Mouse (Mus musculus) forebrain, embryonic 13.5 days (tissue): ENCODE results near the gene Cuedc2. TPM values are rescaled to one million over a fixed set of nuclear protein-coding genes. Genes with fewer than 3 reads are reported as not detected.

Experiments
- ATAC-seq: fragments of 200-750 bp; cut with Nextera tagmentation; 2 replicates; pipeline ENCODE4 v1.8.0; 2017
- H3K27ac ChIP-seq: fragments of 300-500 bp; sonication (generic); 2 replicates; pipeline ENCODE4 v1.5.1; 2015; ENCODE audit warnings: inconsistent platforms, mild to moderate bottlenecking, moderate library complexity
- H3K27me3 ChIP-seq: fragments of 300-500 bp; sonication (generic); 2 replicates; pipeline ENCODE4 v1.6.1; 2015; ENCODE audit warnings: mild to moderate bottlenecking, inconsistent platforms
- H3K36me3 ChIP-seq: fragments of 300-500 bp; sonication (generic); 2 replicates; pipeline ENCODE4 v1.6.1; 2015; ENCODE audit warnings: mild to moderate bottlenecking, inconsistent platforms; ENCODE audit not compliant: poor library complexity, severe bottlenecking
- H3K4me1 ChIP-seq: fragments of 300-500 bp; sonication (generic); 2 replicates; pipeline ENCODE4 v1.6.1; 2015; ENCODE audit warnings: inconsistent platforms
- H3K4me2 ChIP-seq: fragments of 300-500 bp; sonication (generic); 2 replicates; pipeline ENCODE4 v1.6.1; 2015; ENCODE audit warnings: inconsistent platforms, mild to moderate bottlenecking, moderate library complexity
- H3K4me3 ChIP-seq: fragments of 300-500 bp; sonication (generic); 2 replicates; pipeline ENCODE4 v1.5.1; 2015; ENCODE audit warnings: mild to moderate bottlenecking, inconsistent platforms
- H3K9ac ChIP-seq: fragments of 300-500 bp; sonication (generic); 2 replicates; pipeline ENCODE4 v1.6.1; 2015; ENCODE audit warnings: mild to moderate bottlenecking, inconsistent platforms
- H3K9me3 ChIP-seq: fragments of 300-500 bp; sonication (generic); replicated peaks from 2 replicates; pipeline ENCODE4 v1.6.1; 2016; ENCODE audit warnings: inconsistent platforms
- WGBS: fragments of 180-500 bp; shearing (Covaris S2); methylation state at CpG from one replicate; pipeline ENCODE4 v1.1.7; 2015; 5-methylcytosine and 5-hydroxymethylcytosine counted together
- polyA plus RNA-seq: library from polyadenylated mRNA; unstranded; fragments of >200 nt; fragmentation: Nextera tagmentation; extraction: Ambion mirVana; gene quantifications from 2 replicates; pipeline ENCODE4 v1.2.1, GENCODE M21; 2015

The Cuedc2 gene
- polyA plus RNA-seq, 1 experiment from 2014 or later = 309 TPM

DNA sequence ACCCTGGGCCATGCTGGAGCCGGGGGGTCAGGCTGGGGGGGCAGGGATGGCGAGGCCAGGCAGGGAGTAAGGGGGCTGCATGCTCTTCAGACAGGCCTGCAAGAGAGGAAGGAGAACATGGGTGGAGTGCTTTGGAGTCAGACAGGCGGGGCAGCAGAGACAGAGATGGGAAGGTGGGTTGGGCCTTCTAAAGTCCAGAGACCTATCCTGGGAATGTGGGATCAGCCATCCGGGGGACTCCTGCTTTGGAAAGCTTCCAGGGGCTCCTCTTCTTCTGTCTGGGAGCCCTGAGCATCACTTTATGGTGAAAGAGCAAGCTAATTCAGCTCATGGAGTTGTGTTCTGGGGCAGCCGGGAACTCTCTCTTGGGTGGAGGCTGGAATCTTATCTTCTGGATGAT lies 13.6 kb downstream of the Cuedc2 start:
- peak overlapping the region; percentile 75; the same call in 1 of the 2 replicates for H3K4me3 ChIP-seq
- H3K4me1 ChIP-seq = peaks cover 78% of the 10 kb centered on the region
- H3K9ac ChIP-seq = 0 out of 2 replicates have a peak overlapping the region, but pooled peaks have one; percentile 83
- 66% methylated on average over 5 of the region's 5 CpGs for WGBS
- H3K36me3 ChIP-seq = peaks cover under 1% of the 10 kb centered on the region; the same call in 1 of the 2 replicates
- H3K4me2 ChIP-seq = peak overlapping the region; percentile 100
- H3K27me3 ChIP-seq = peaks cover 42% of the 10 kb centered on the region
- H3K27ac ChIP-seq = no peak overlapping the region
- no peaks in the 10 kb centered on the region for H3K9me3 ChIP-seq
- ATAC-seq = no peak

DNA sequence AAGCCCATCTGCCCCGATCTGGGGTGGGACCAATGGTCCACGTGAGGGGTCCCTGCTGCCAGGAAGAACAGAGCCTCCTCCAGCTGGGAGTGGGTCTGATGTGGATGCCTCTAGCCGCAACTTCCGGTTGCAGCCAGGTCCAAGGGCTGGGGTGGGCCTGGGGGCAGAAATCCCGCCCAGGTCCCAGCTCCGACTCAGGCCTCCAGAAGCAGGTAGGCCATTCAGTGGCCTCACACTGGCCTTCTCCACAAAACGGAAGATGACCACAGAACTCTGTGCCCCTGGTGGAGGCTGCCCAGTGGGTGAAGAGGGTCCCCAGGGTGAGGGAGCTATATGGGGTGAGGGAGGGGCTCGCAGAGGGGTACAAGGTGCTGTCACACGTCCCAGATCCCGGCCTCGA lies 14.1 kb downstream of the Cuedc2 start:
- H3K4me2 ChIP-seq = peak overlapping the region; percentile 100

DNA sequence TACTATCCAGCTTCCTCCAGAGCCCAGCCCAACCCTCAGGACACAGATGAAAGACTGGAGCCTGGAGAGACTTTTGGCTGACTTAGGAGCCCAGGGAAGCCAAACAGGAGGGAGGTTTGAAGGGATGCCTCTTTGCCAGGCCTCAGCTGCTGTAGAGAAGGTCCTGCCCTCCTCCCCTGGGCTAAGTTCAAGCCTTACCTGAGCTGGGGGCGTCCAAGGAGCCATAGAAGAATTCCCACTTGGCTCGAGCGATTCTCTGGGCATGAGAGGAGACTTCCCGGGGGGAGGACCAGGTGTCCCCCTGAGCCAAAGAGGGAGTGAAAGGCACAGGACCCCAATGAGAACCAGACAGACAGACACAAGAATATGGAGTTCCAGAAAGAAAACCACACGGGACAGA lies 14.8 kb downstream of the Cuedc2 start:
- Histone ChIP-seq H3K27ac (no peak overlapping the region), H3K9ac (no peak overlapping the region), H3K4me1 (peaks cover 78% of the 10 kb centered on the region), H3K4me2 (no peak overlapping the region), H3K4me3 (no peak overlapping the region), H3K9me3 (no peaks in the 10 kb centered on the region), H3K36me3 (no peaks in the 10 kb centered on the region), H3K27me3 (peaks cover 54% of the 10 kb centered on the region)
- 79% methylated on average over 5 of the region's 5 CpGs for WGBS
- no peak for ATAC-seq

More for the DNA sequence above, 14.1 kb downstream of the Cuedc2 start:
- Histone ChIP-seq H3K9me3 (no peaks in the 10 kb centered on the region), H3K9ac (no peak overlapping the region), H3K27me3 (peaks cover 48% of the 10 kb centered on the region), H3K36me3 (no peaks in the 10 kb centered on the region), H3K4me3 (no peak overlapping the region), H3K4me1 (peaks cover 78% of the 10 kb centered on the region), H3K27ac (no peak overlapping the region)
- WGBS = 77% methylated on average over 11 of the region's 11 CpGs
- no peak for ATAC-seq

DNA sequence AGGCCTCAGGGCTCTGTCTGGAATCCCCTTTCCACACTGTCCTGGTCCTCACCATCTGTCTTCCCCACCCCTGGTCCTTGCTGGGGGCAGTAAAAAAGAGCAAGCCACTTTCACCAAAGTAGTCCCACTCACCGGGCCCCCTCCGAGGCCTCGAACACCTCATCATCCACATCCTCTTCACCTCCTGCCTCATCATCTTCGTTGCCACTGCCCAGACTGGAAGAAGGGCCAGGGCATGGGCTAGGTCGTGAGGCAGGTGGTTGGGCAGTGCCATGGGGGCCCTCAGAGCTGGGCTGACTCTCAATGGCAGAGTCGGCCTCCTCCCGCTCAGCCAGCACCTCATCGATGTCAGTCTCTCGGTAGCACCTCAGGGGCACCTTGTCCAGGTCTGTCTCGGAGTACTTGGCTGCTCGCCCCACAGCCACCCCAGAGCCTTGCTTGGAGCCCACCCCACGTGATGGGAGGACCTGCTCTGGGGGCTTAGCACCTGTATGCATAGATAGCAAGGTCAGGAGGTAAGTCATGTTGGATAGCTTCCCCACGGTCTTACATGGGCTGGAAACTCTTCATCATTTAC lies 15.4 kb downstream of the Cuedc2 start:
- peaks cover 82% of the 10 kb centered on the region for H3K4me1 ChIP-seq
- WGBS = 76% methylated on average over 13 of the region's 13 CpGs
- peak overlapping the region; percentile 41; the same call in 1 of the 2 replicates for H3K27ac ChIP-seq
- H3K36me3 ChIP-seq = no peaks in the 10 kb centered on the region
- H3K27me3 ChIP-seq = peaks cover 60% of the 10 kb centered on the region
- no peak overlapping the region for H3K9ac ChIP-seq
- no peaks in the 10 kb centered on the region for H3K9me3 ChIP-seq
- no peak for ATAC-seq
- peak overlapping the region; percentile 51; the same call in 1 of the 2 replicates for H3K4me2 ChIP-seq
- no peak overlapping the region for H3K4me3 ChIP-seq

DNA sequence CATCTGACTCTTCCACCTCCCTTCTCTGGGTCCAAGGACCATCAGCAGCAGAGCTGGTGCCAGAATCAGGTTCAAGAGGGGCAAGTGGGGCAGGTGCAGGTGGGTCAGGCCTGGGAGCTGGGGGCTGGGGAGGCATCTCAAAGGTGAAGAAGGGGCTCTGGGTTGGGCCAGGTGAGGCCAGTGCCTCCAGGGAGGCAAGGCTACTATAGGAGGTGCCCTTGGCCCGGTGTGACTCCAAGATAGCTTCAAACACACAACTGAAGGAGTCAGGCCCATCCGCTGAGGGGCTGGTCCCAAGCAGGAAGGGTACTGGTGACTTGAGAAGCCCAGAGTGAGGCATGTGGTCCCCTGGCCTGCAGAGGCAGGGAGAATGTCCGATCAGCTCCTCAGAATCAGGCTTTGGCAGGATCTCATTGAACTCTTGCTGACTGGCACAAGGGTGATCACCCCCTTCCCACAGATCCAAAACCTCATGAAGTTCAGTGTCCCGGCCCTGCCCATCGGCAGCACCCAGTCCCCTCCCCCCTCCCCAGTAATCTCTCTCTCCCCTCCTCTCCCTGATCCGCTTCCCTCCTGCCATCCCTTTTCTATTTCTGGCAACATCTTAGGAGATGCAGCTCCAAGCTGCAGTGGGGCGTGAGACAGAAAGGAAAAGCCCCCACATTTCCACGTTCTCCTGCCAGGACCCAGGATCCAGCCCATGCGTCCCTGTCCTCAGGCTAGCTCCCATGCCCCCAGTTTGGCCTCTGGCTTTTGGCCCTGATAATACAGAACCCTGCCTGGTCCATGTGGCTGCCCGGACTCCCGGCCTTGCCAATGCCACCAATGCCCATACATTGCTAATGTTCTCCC lies 16.1 kb downstream of the Cuedc2 start:
- Histone ChIP-seq H3K9me3 (no peaks in the 10 kb centered on the region), H3K4me3 (no peak overlapping the region), H3K36me3 (no peaks in the 10 kb centered on the region), H3K27me3 (peaks cover 68% of the 10 kb centered on the region), H3K4me1 (peaks cover 83% of the 10 kb centered on the region), H3K27ac (peak overlapping the region; percentile 73), H3K4me2 (peak overlapping the region; percentile 51), H3K9ac (peak overlapping the region; percentile 30)
- ATAC-seq = no peak
- 51% methylated on average over 11 of the region's 11 CpGs for WGBS

DNA sequence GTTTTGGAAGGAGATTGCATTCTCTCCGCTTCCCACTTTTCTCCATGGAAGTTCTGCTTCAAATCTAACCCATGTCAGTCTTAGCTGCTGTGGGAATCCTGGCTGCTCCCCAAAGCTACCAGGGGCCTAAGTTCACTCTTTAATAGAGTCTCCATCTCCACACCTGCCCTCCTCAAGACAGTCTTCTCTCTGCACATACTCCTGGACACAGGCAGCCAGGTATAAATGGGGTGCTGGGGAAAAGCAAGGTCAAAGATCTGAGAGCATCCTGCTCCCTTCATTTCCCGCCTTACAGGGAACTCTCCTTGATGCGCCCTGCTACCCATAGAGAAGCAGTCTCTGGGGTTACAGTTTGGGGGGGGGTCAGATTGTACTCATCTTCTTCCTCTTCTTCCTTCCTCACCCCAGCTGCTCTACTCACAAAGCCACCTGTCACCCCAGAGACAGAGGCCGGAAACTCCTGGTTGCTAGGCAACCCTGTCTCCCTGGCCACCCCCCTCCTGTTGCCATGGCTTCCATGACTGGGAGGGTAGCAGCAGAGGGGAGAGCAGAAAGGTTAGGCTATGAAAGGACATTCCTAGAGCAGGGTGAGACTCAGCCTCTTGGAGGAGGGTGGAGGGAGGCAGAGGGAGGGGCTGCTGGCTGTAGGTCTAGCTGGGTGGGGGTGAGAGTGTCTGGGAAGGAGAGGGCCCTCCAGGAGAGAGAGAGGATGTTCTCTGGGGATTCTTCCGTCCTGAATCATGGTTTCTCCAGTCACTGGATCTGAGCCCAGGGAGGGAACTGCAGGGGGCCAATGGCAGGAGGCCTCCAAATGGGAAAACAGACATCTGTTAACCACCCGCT lies 17.2 kb downstream of the Cuedc2 start:
- peak overlapping the region; percentile 51 for H3K4me2 ChIP-seq
- H3K27ac ChIP-seq = peak overlapping the region; percentile 73
- H3K4me3 ChIP-seq = 0 out of 2 replicates have a peak overlapping the region, but pooled peaks have one; percentile 7
- ATAC-seq = peak; percentile 48; the same call in 1 of the 2 replicates
- H3K9me3 ChIP-seq = no peaks in the 10 kb centered on the region
- H3K4me1 ChIP-seq = peaks cover 85% of the 10 kb centered on the region
- peaks cover 76% of the 10 kb centered on the region for H3K27me3 ChIP-seq
- peak overlapping the region; percentile 30; the same call in 1 of the 2 replicates for H3K9ac ChIP-seq
- WGBS = 19% methylated on average over 6 of the region's 6 CpGs
- no peaks in the 10 kb centered on the region for H3K36me3 ChIP-seq

DNA sequence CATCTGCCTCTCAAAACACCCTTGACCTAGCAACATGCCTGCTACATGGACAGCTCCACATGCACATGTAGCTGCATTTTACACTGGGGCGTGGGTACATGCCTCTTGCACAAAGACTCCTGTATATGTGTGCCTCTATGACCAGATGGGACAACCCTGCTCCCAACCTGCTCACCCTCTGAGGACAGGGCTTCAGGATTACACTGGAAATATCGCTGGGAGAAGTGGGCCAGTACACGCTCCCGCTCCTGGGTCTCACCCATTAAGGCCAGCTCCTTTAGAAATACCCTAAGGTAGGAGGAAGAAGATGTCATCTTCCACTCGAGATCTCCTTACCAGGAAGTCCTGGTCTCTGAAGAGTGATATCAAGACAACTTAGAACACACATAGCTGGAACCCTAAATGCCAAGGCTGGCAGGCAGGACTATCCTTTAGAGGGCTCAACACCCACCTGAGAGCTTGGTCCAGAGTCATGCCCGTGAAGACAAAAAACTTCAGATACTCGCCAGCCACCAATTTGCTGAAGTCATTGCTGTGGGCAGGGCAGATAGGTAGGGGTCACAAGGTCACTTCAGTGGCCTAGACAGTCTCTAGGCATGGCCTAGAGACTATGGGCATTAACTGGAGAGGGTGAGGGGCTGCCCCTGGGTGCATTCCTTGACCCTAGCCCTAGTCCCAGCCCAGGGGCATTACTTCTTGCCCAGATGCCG lies 18.3 kb downstream of the Cuedc2 start:
- no peak overlapping the region for H3K27ac ChIP-seq
- peaks cover 76% of the 10 kb centered on the region for H3K27me3 ChIP-seq
- peaks cover 82% of the 10 kb centered on the region for H3K4me1 ChIP-seq
- no peaks in the 10 kb centered on the region for H3K36me3 ChIP-seq
- ATAC-seq = no peak
- H3K9me3 ChIP-seq = no peaks in the 10 kb centered on the region
- H3K4me2 ChIP-seq = no peak overlapping the region
- no peak overlapping the region for H3K4me3 ChIP-seq
- 82% methylated on average over 8 of the region's 8 CpGs for WGBS
- no peak overlapping the region for H3K9ac ChIP-seq

DNA sequence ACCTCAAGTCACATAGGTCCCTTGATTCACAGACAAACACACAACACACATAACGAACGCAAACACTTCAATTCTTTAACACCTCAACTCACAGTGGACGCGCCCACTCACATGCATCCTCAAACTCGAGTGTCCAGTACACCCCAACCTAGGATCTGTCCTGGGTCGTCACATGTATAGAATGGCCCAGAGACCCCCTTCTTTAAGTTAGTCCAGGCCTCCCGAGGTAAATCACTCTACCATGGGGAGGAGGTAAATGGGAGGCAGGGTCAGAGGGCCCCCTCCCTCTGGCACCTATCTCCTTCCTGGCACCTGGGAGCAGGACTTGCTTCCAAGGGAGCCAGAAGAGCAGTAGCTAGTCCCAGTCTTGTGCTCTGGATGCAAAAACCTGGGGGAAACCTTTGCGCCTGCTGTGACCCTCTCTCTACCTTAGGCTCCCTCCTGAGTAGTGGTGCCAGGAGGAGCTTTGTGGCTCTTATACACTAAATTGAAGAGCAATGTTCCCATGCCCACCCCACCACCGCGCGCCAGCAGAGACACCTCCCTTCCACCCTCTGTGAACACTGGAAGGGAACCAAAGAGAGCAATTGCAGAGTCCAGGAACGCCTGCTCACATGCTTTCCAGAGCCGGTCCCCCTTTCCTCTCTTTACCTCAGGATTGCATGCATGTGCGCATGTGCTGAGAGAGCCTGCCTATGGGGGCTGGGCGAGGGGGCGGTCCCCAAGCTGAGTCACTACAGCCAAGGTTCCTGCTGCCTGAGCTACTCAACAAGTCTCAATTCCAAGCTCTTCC lies 19.7 kb downstream of the Cuedc2 start:
- peak overlapping the region; percentile 73 for H3K4me2 ChIP-seq
- H3K27me3 ChIP-seq = peaks cover 76% of the 10 kb centered on the region
- H3K4me3 ChIP-seq = peak overlapping the region; percentile 47; the same call in 1 of the 2 replicates
- peaks cover 69% of the 10 kb centered on the region for H3K4me1 ChIP-seq
- no peak overlapping the region for H3K9ac ChIP-seq
- WGBS = 11% methylated on average over 16 of the region's 16 CpGs
- ATAC-seq = peak; percentile 46
- no peaks in the 10 kb centered on the region for H3K36me3 ChIP-seq
- no peaks in the 10 kb centered on the region for H3K9me3 ChIP-seq
- no peak overlapping the region for H3K27ac ChIP-seq

DNA sequence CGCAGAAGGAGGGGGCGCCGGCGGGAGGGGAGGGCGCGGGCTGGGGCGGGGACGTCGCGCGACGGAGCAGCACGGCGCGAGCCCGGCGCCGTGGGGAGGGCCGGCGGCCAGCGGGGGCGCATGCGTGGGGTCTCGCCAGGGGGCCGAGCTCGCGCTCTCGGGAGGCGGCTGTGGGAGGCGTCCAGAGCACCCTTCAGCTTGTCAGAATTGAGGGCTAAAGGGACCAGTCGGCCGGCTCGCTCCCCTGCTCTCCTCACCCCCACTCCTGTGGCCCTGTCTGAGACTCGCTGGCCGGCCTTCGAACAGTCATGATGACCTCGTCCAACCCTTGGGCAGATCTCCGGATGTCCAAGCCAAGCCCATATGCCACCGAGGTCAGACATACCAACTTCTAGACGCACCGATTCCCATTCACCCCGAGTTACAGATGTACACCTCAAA lies 20.5 kb downstream of the Cuedc2 start:
- peaks cover 66% of the 10 kb centered on the region for H3K4me1 ChIP-seq
- peak overlapping the region; percentile 73 for H3K4me2 ChIP-seq
- H3K27me3 ChIP-seq = peaks cover 80% of the 10 kb centered on the region
- H3K36me3 ChIP-seq = 0 out of 2 replicates have a peak, but pooled peaks cover 1% of the 10 kb centered on the region
- peak overlapping the region; percentile 66 for H3K9ac ChIP-seq
- 3% methylated on average over 35 of the region's 42 CpGs for WGBS
- H3K9me3 ChIP-seq = no peaks in the 10 kb centered on the region
- peak overlapping the region; percentile 35; the same call in 1 of the 2 replicates for H3K27ac ChIP-seq
- H3K4me3 ChIP-seq = peak overlapping the region; percentile 47
- ATAC-seq = 0 out of 2 replicates have a peak, but pooled peaks have one; percentile 17

DNA sequence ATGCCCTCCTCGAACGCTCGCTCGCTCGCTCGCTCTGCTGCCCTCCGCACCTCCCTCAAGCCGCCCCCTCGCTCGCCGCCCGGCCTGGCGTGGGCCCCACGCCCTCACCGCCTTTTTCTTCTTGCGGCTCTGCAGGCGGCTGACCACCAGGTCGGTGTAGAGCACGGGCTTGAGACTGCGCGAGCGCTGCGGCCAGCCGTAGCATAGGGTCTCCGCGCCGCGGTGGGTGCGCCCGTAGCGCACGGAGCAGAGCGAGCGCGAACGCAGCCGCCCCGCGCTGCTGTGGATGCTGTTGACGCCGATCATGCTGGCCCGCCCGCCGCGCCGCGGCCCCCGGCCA lies 21.0 kb downstream of the Cuedc2 start:
- ATAC-seq = 0 out of 2 replicates have a peak, but pooled peaks have one; percentile 19

More for the DNA sequence above, 21.0 kb downstream of the Cuedc2 start:
- Histone ChIP-seq H3K27me3 (peaks cover 82% of the 10 kb centered on the region), H3K9ac (peak overlapping the region; percentile 66), H3K36me3 (0 out of 2 replicates have a peak, but pooled peaks cover 6% of the 10 kb centered on the region), H3K9me3 (no peaks in the 10 kb centered on the region), H3K4me1 (peaks cover 60% of the 10 kb centered on the region), H3K4me3 (peak overlapping the region; percentile 47), H3K4me2 (peak overlapping the region; percentile 73), H3K27ac (no peak overlapping the region; the same call in 1 of the 2 replicates)
- WGBS = 1% methylated on average over 37 of the region's 48 CpGs
